Mouse (Mus musculus): ENCODE data around the gene Gm10662.
"Not testable (repeated sequence)": the region's sequence is repeated elsewhere in the genome, so short reads cannot be mapped to it uniquely, and the experiment has no call there.

Gene Gm10662

GRCm38 (mm10) chr7:23144380-23144779 lies at the start of gene Gm10662:
TSS of gene Gm10662 (minus strand) at chr7:23144480.
- not testable (repeated sequence) for DNase-seq (ENCODE audit: low spot score)

- DNase-seq (ENCODE audit: low spot score): not testable (repeated sequence)
Measured at GRCm38 (mm10) chr7:23163505-23163904, 19.2 kb upstream of the Gm10662 start.

Data from adipocyte (in vitro differentiated cells).